Mouse (Mus musculus): ENCODE measurements around the gene Ptprn.

DNA sequence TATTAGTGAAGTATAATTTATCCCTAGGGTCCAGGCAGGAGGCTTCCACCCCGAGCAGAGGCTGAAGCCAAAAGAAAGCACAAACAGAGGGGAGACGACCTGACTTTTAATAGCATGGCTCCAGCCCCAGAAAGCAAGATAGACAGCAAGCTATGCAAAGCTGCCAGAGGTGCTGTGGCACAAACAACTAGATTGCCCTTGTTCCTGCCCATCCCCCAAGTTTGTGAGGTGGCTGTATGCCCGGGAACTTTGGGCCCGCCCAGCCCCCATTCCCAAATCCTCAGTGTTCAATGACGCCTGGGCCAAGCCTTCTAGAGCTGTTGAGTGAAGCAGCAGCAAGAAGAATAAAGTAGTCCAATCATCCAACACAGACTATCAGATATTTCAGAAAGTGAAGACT lies 49.4 kb downstream of the Ptprn start:
- TF ChIP-seq EP300 (IDR thresholded peaks at IDR 0.05; ENCODE audit: low read depth) (0 out of 2 replicates have a peak, but pooled peaks have one; percentile 42), CTCF (IDR thresholded peaks at IDR 0.05; ENCODE audit: low read depth) (no peak)

Measured in heart, postnatal 0 days (tissue).